Mouse (Mus musculus) ES-E14 (cell line): ENCODE data around the gene Ankrd12.

Experiments used
- CHD2 ChIP-seq: IDR thresholded peaks from 2 replicates; pipeline ENCODE4 v1.6.1; 2014; ENCODE audit warnings: mild to moderate bottlenecking, low read depth, low read length, inconsistent platforms
- HCFC1 ChIP-seq: IDR thresholded peaks from 2 replicates; pipeline ENCODE4 v1.6.1; 2012; ENCODE audit warnings: low read length, inconsistent platforms, borderline replicate concordance; ENCODE audit not compliant: insufficient read depth
- MAFK ChIP-seq: IDR thresholded peaks from 2 replicates; pipeline ENCODE4 v1.6.1; 2014; ENCODE audit warnings: mild to moderate bottlenecking, low read depth, low read length, inconsistent platforms; ENCODE audit not compliant: insufficient read depth
- ZNF384 ChIP-seq: IDR thresholded peaks from 2 replicates; pipeline ENCODE4 v1.6.1; 2012; ENCODE audit warnings: low read depth, low read length, inconsistent platforms

DNA sequence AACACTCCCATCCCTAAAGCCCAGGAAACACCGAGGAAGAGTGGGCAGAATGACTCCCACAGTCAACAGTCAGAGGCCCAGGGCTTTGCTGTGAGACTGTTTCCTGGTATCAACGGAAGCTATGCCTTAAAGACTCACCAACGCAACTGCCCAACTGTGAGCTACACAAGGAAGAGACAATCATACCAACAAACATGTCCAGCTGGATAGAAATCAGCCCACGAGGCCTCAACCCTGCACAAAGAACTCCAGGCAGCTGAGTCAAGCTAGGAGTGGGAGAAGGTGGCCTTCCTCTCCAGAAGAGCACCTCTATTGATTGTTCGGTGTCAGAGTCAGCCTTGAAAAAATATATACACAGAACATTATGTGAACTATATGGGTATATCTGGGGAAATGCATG is 44.9 kb downstream of the Ankrd12 start:
- TF ChIP-seq HCFC1 (no peak), MAFK (no peak), ZNF384 (no peak), CHD2 (no peak)
